Mouse (Mus musculus): ENCODE measurements around the gene Htr5b.
A peak's percentile ranks its signal among the peaks of the same experiment; 100 is the strongest.

DNA sequence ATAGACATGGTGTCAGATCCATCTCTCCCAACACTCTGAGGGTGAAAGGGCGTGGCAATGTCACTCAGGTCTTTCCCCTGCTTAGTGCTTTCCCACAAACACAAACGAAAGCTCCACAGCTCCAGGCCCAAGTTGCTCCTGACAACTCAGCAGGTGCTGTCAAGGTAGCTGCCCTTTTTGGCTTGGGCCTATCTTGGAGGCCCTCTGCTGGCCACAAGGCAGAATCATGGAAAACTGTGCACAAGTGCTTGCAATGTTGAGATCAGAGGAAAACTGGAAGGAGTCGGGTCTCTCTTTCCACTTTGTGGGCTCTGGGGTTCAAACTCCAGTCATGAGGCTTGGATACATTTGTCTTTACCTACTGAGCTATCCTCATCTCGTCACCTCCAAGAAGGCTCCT, 21.2 kb upstream of the Htr5b start:
- TF ChIP-seq MAX (IDR thresholded peaks at IDR 0.05; ENCODE audit: low read length) (no peak), TBP (conservative IDR thresholded peaks at IDR 0.05; ENCODE audit: low read depth, low read length) (no peak), CHD1 (IDR thresholded peaks at IDR 0.05; ENCODE audit: low read depth, low read length) (no peak), MAZ (IDR thresholded peaks at IDR 0.05; ENCODE audit: low read depth, low read length) (no peak), CTCF (conservative IDR thresholded peaks at IDR 0.05 in 1 of 2, IDR thresholded peaks at IDR 0.05 in 1 of 2; ENCODE audit: low read depth in 2 of 2, low read length in 2 of 2) (peak; percentile 14 to 57; a peak in 2 of 4 replicates), SIN3A (IDR thresholded peaks at IDR 0.05; ENCODE audit: low read length) (no peak), ZC3H11A (IDR thresholded peaks at IDR 0.05; ENCODE audit: low read depth, low read length) (no peak), EP300 (IDR thresholded peaks at IDR 0.05; ENCODE audit: low read length) (no peak), CHD2 (IDR thresholded peaks at IDR 0.05; ENCODE audit: low read length) (no peak), POLR2A (IDR thresholded peaks at IDR 0.05; ENCODE audit: low read depth, low read length) (no peak), TCF12 (IDR thresholded peaks at IDR 0.05; ENCODE audit: low read depth, low read length) (no peak), NRF1 (IDR thresholded peaks at IDR 0.05; ENCODE audit: low read depth, low read length) (no peak)

All from CH12.LX (cell line).